Mouse (Mus musculus) liver, embryonic 14.5 days (tissue): ENCODE measurements at regions not wholly inside any gene's neighbourhood (a gene's known extent, or its start where the extent isn't known, plus 50 kb on each side); places are given as distances from the start of the nearest gene placed in this dataset.
A peak's percentile ranks its signal among the peaks of the same experiment; 100 is the strongest.

ENCODE experiments used
- CTCF ChIP-seq: IDR thresholded peaks from 2 replicates; pipeline ENCODE4 v1.5.1; 2016; ENCODE audit warnings: antibody characterized with exemption, low read depth, control low read depth
- EP300 ChIP-seq: IDR thresholded peaks from 2 replicates; pipeline ENCODE4 v1.6.1; 2016; ENCODE audit warnings: antibody characterized with exemption, low read depth

GRCm38 (mm10) chr12:97872391-97872790, 386.9 kb downstream of the Galc start:
- TF ChIP-seq EP300 (no peak), CTCF (peak; percentile 68)
